Comparison of ENCODE assay signal across 8 mouse cellular contexts in the genomic region with DNA sequence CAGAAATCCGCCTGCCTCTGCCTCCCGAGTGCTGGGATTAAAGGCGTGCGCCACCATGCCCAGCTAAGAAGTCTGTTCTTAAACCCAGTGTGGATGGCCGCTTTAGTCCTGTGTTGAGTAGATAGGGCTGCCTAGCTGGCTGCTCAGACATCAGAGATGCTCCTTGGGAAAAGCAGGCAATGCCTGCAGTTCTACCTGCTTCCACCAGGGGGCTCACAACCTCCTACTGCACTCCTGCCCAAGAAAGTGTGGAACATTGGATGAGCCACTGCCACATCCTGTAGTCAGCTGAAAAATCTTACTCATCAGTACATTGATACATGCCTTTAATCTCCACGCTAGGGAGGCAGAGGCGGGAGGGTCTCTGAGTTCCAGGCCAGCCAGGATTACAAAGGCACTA. TPM values are rescaled to one million over a fixed set of nuclear protein-coding genes. Genes with fewer than 3 reads are reported as not detected.
DNase-seq lines count a peak whose midpoint lies in the region; ATAC-seq and TF ChIP-seq lines count a peak whose summit lies in the region.

No protein-coding gene starts in this region.

- DNase-seq in adrenal gland, adult (ENCODE audit: inconsistent age in 2 of 2, low spot score in 1 of 2) = peak; percentile 83 to 92
- DNase-seq in adrenal gland, postnatal 4 days (ENCODE audit: low spot score in 2 of 2) = no peak
- peak; percentile 75 for DNase-seq in gastrocnemius, postnatal 14 days
- DNase-seq in induced T-regulatory cell, adult 2 months (ENCODE audit: low read depth) = peak; percentile 79
- DNase-seq in left cerebral cortex, postnatal 10 days (ENCODE audit: extremely low spot score in 1 of 2, low spot score in 2 of 2) = peak; percentile 81 to 84
- DNase-seq in right cerebral cortex, postnatal 36 days (ENCODE audit: low spot score in 2 of 2) = peak; percentile 83 to 88

- peak; percentile 55 for ATAC-seq in megakaryocyte-erythroid progenitor cell, adult 5-6 weeks (replicated peaks; ENCODE audit: low FRiP score, low TSS enrichment, poor library complexity, severe bottlenecking)

- no peak for TF ChIP-seq POLR2A in cortical plate, adult 2 months (IDR thresholded peaks at IDR 0.05; ENCODE audit: extremely low read depth, insufficient read depth, low read length)

- intact Hi-C loops in gastrocnemius, postnatal 14 days (cut with DNase I; ENCODE audit: low total_unique reads) = loop anchor here (5.0 kb wide), 1 partner anchor 62 kb away; no protein-coding TSS in a partner anchor
- intact Hi-C loops in left cerebral cortex, postnatal 10 days (cut with DNase I) = no loop called here

- peak; percentile 95 for TF ChIP-seq CTCF in cortical plate, adult 2 months (IDR thresholded peaks at IDR 0.05; ENCODE audit: extremely low read depth, insufficient read depth, low read length)

- peak overlapping the region; percentile 87 for H3K27ac ChIP-seq in cortical plate, adult 2 months (ENCODE audit: insufficient read depth, low read length)

- H3K4me1 ChIP-seq in cortical plate, adult 2 months (ENCODE audit: control insufficient read depth, insufficient read depth, low read length) = peaks cover 13% of the 10 kb centered on the region

- no peak overlapping the region for H3K4me3 ChIP-seq in cortical plate, adult 2 months (ENCODE audit: insufficient read depth, low read length)

RNA-seq across cellular contexts. Expression of a gene that starts 2.5 kb away (rescaled TPM):
- 100 to 1,000 TPM; 259 to 304 TPM for total RNA-seq in adrenal gland, postnatal 4 days (2021)
- polyA plus RNA-seq in cortical plate, adult 2 months (2012; rRNA removed) = 55.3 and 60.4 TPM in 2 replicates
- total RNA-seq in gastrocnemius, postnatal 14 days (2021) = 100 to 1,000 TPM; 487 to 557 TPM
- total RNA-seq in left cerebral cortex, postnatal 10 days (2021) = 10 to 100 TPM; 13.9 to 16.9 TPM
- total RNA-seq in megakaryocyte-erythroid progenitor cell, adult 5-6 weeks (2014; fragmentation: Nextera tagmentation) = 0.49 TPM in 1 of 2 replicates, not detected in the other
- total RNA-seq in megakaryocyte-erythroid progenitor cell, adult 5-6 weeks (2017) = 0.23 TPM in 1 of 2 replicates, not detected in the other

RNA-seq across cellular contexts. Expression of a gene that starts 9.6 kb away (rescaled TPM):
- 10 to 100 TPM; 34.8 to 45.6 TPM for total RNA-seq in adrenal gland, postnatal 4 days (2021)
- 1.3 and 1.8 TPM in 2 replicates for polyA plus RNA-seq in cortical plate, adult 2 months (2012; rRNA removed)
- 1 to 10 TPM; 1.7 to 1.9 TPM for total RNA-seq in gastrocnemius, postnatal 14 days (2021)
- total RNA-seq in left cerebral cortex, postnatal 10 days (2021) = 1 to 10 TPM; 1.6 to 4.7 TPM
- total RNA-seq in megakaryocyte-erythroid progenitor cell, adult 5-6 weeks (2014; fragmentation: Nextera tagmentation) = not detected in 2 replicates
- total RNA-seq in megakaryocyte-erythroid progenitor cell, adult 5-6 weeks (2017) = not detected in 2 replicates

RNA-seq across cellular contexts. Expression of a gene that starts 10.6 kb away (rescaled TPM):
- total RNA-seq in adrenal gland, postnatal 4 days (2021) = 100 to 1,000 TPM; 171 to 192 TPM
- 226 and 237 TPM in 2 replicates for polyA plus RNA-seq in cortical plate, adult 2 months (2012; rRNA removed)
- 100 to 1,000 TPM; 182 TPM for total RNA-seq in gastrocnemius, postnatal 14 days (2021)
- 10 to 100 TPM; 96.8 to 99.0 TPM for total RNA-seq in left cerebral cortex, postnatal 10 days (2021)
- 60.9 and 68.1 TPM in 2 replicates for total RNA-seq in megakaryocyte-erythroid progenitor cell, adult 5-6 weeks (2014; fragmentation: Nextera tagmentation)
- 17.2 and 30.4 TPM in 2 replicates for total RNA-seq in megakaryocyte-erythroid progenitor cell, adult 5-6 weeks (2017)

RNA-seq across cellular contexts. Expression of a gene that starts 12.9 kb away (rescaled TPM):
- total RNA-seq in adrenal gland, postnatal 4 days (2021) = 100 to 1,000 TPM in 1 of 2 experiments, 10 to 100 TPM in 1; 94.9 to 103 TPM
- 150 and 157 TPM in 2 replicates for polyA plus RNA-seq in cortical plate, adult 2 months (2012; rRNA removed)
- 10 to 100 TPM in 1 of 2 experiments, 1 to 10 TPM in 1; 9.4 to 11.5 TPM for total RNA-seq in gastrocnemius, postnatal 14 days (2021)
- total RNA-seq in left cerebral cortex, postnatal 10 days (2021) = 100 to 1,000 TPM; 126 to 129 TPM
- 29.2 and 37.5 TPM in 2 replicates for total RNA-seq in megakaryocyte-erythroid progenitor cell, adult 5-6 weeks (2014; fragmentation: Nextera tagmentation)
- total RNA-seq in megakaryocyte-erythroid progenitor cell, adult 5-6 weeks (2017) = 10.5 and 28.6 TPM in 2 replicates

RNA-seq across cellular contexts. Expression of a gene that starts 44.7 kb away (rescaled TPM):
- 1 to 10 TPM; 1.4 to 1.5 TPM for total RNA-seq in adrenal gland, postnatal 4 days (2021)
- polyA plus RNA-seq in cortical plate, adult 2 months (2012; rRNA removed) = 54.1 and 59.0 TPM in 2 replicates
- 1 to 10 TPM in 1 of 2 experiments, under 1 TPM in 1; 0.69 to 1.0 TPM for total RNA-seq in gastrocnemius, postnatal 14 days (2021)
- 10 to 100 TPM; 94.8 to 99.2 TPM for total RNA-seq in left cerebral cortex, postnatal 10 days (2021)
- not detected in 2 replicates for total RNA-seq in megakaryocyte-erythroid progenitor cell, adult 5-6 weeks (2014; fragmentation: Nextera tagmentation)
- total RNA-seq in megakaryocyte-erythroid progenitor cell, adult 5-6 weeks (2017) = 0.33 TPM in 1 of 2 replicates, not detected in the other

Comparison
In these comparisons a context has a peak if more than half of its experiments do, and no peak if none do; other contexts are left out.
1. DNase-seq: peak in adrenal gland, adult (2 of 2), gastrocnemius, postnatal 14 days (single experiment), induced T-regulatory cell, adult 2 months (single experiment), left cerebral cortex, postnatal 10 days (2 of 2) and right cerebral cortex, postnatal 36 days (2 of 2); none in adrenal gland, postnatal 4 days (0 of 2).
2. RNA of a gene that starts 2.5 kb away (total RNA-seq): 487 to 557 TPM in gastrocnemius, postnatal 14 days and 259 to 304 TPM in adrenal gland, postnatal 4 days; 13.9 to 16.9 TPM in left cerebral cortex, postnatal 10 days and 0.23 to 0.49 TPM in megakaryocyte-erythroid progenitor cell, adult 5-6 weeks; every median in the first group is over 10 times any median in the second.
3. RNA of a gene that starts 9.6 kb away (total RNA-seq): 34.8 to 45.6 TPM in adrenal gland, postnatal 4 days; 1.6 to 4.7 TPM in left cerebral cortex, postnatal 10 days, 1.7 to 1.9 TPM in gastrocnemius, postnatal 14 days and not detected in megakaryocyte-erythroid progenitor cell, adult 5-6 weeks; every median in the first group is over 4 times any median in the second.